Mouse (Mus musculus) mouse embryonic stem cell (cell line): ENCODE results near the gene Avil.

Source experiments
- in situ Hi-C, 2 experiments: fragments of 300-500 bp; cut with MboI; formaldehyde crosslinking; loops; 1 replicate in 1 of 2; 3 replicates in 1 of 2; pipeline ENCODE4 v1.14.3; 2019 to 2020; ENCODE audit warnings: low sequenced_read_pairs in 2 of 2, low pct_unique_long_range_greater_than_20kb in 1 of 2, mixed read lengths in 1 of 2; ENCODE audit not compliant: unreplicated experiment in 1 of 2

The Avil gene

DNA sequence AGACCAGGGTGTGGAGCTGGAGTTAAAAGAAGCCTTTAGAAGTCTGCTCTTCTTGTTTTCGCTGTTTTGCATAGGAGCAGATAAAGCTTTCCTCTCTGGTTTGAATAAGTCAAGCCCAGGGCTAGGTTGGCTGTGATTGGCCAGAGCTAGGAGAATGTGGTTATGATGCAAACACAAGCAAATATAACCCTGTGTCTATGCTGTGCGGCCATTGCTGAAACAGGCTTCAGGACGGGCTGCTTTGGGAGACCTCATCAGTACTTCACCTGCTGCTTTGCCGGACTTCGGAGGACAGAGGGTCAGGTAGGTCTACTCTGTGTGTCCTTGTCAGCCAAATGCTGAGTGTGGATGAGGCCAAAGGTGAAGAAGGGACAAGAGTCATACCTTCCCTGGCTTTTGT, at the start of gene Avil:
Gene Avil (plus strand): TSS at position 181 of the 400 bp plus-strand sequence.
- in situ Hi-C loops = no loop called here

GRCm38 (mm10) chr10:126952375-126952774, 48.1 kb upstream of the Avil start:
- in situ Hi-C loops = no loop called here

GRCm38 (mm10) chr10:126953029-126953471, 47.5 kb upstream of the Avil start:
- in situ Hi-C loops = no loop called here

GRCm38 (mm10) chr10:126956692-126957358, 43.7 kb upstream of the Avil start:
- in situ Hi-C loops = no loop called here

GRCm38 (mm10) chr10:126957359-126958107, 43.0 kb upstream of the Avil start:
- in situ Hi-C loops = no loop called here

- in situ Hi-C loops = no loop called here
Measured at GRCm38 (mm10) chr10:126960496-126960895, 40.0 kb upstream of the Avil start.

- in situ Hi-C loops = no loop called here
Measured at GRCm38 (mm10) chr10:126961757-126962156, 38.8 kb upstream of the Avil start.

GRCm38 (mm10) chr10:126962271-126962965, 38.1 kb upstream of the Avil start:
- in situ Hi-C loops = no loop called here

- in situ Hi-C loops = no loop called here
Measured at GRCm38 (mm10) chr10:126962966-126963330, 37.6 kb upstream of the Avil start.

DNA sequence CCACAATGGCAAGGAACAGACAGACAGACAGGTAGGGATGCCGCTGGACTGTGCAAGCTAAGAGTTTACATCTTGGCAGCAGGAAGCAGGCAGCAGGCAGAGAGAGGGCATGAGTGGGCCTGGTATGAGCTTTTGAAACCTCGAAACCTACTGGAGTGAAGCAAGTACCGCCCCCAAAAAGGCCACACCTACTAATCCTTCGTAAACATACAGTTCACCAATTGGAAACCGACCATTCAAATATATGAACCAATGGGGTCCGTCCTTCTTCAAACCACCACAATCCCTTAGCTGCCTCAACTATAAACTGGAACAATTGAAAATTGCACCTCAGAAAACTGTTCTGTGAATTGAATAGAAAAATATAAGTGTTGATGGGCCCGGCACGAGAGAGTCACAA, 36.7 kb upstream of the Avil start:
- in situ Hi-C loops = no loop called here

GRCm38 (mm10) chr10:126971363-126972050, 29.0 kb upstream of the Avil start:
- in situ Hi-C loops = no loop called here

- in situ Hi-C loops = no loop called here
Measured at GRCm38 (mm10) chr10:126972051-126972725, 28.3 kb upstream of the Avil start.

- in situ Hi-C loops = no loop called here
Measured at GRCm38 (mm10) chr10:126972988-126973387, 27.5 kb upstream of the Avil start.

GRCm38 (mm10) chr10:126975706-126976105, 24.8 kb upstream of the Avil start:
- in situ Hi-C loops = no loop called here

GRCm38 (mm10) chr10:126977076-126977475, 23.4 kb upstream of the Avil start:
- in situ Hi-C loops = no loop called here

DNA sequence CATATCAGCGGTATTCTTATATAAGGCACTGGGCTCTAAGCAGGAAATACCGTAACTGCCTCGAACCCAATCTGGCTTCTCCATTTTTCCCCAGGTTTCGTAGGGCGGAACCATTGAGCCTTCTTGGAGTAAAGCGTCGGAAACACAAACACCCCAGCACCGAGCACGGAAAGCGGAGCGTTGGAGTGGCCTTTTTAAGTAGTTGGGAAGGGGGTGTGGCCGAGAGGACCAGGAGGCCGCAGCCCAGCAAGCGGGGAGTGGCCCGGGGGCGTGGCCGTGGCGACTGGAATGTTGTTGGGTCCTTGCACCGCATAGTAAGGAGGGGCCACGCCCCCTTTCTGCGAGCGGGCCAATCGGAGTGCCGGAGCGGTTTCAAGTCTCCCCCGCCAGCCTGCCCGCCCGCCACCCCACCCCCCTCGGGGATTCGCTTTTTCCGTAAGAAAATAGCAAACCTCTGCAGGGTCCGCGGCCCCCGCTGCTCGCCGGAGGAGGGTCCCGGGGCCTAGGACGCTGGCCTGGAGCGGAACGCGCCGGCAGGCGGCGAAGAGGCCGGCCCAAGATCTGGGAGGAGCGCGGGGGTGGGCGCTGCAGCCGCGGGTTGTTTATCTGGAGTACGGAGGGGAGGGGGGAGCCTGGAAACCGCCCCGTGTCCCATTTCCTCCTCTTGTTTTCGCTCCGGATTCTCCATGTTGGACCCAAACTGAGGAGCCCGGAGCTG, 22.1 kb upstream of the Avil start, which contains the start of gene Ctdsp2:
Gene Ctdsp2 (plus strand): TSS at position 441 of the 718 bp plus-strand sequence.
- in situ Hi-C loops = no loop called here

- in situ Hi-C loops = no loop called here
Measured at GRCm38 (mm10) chr10:126979121-126979635, 21.3 kb upstream of the Avil start.
